Mouse (Mus musculus): ENCODE results near the gene Grid1.

Gene Grid1

DNA sequence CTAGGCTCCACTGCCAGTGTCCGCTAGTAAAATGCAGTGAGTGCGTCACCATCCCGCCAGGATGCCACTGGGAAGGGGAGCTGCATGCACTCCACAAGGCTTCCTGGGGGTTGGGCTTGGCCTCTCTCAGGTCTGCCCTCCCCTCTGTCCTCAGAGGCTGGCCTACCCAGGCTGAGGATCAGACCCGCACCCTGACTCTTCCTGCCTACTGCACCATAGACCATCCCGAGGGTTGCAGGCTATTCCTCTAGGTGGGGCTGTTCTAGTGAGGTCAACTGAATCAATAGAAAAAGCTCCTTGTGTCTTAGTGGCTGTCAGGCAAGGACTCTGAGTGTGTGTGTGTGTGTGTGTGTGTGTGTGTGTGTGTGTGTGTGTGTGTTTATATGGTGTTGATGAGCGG, 19.1 kb downstream of the Grid1 start:
- no peak for DNase-seq

DNA sequence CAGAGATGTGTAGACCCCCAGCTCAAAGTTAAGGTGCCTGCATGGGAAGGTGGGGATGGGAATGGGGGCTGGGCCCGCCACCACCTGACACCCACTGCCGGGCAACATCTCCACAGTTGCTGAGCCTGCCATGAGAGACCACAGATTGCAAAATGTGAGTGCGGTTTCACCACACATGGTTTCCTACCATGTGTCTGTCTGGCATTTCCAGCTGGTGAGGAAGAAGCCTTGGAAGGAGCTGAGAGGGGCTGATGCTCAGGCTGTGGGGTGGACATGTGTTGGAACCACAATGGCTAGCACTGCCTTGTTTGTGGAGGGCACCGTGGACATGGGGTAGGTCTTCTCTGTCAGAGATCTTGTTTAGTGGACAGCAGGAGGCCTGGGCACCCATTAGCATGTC, 20.0 kb downstream of the Grid1 start:
- no peak for DNase-seq

DNA sequence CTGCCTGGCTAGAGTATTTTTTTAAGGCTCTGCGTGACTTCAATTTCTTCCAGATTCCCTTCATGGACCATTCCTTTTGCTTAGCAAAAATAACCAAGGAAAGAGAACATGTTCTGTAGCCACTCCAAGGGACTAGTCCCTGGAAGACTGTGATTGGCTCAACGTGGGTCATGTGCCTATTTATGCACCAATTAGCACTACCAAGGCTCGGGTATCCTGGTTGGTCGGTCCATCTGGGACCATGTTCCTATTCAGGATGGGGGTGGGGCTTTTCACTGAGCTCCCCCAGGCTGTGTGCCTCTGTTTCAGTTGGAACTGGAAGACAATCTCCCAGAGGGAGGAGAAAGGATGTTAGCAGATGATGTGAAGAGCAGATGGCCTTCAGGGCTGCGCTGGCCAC, 23.7 kb downstream of the Grid1 start:
- no peak for DNase-seq

DNA sequence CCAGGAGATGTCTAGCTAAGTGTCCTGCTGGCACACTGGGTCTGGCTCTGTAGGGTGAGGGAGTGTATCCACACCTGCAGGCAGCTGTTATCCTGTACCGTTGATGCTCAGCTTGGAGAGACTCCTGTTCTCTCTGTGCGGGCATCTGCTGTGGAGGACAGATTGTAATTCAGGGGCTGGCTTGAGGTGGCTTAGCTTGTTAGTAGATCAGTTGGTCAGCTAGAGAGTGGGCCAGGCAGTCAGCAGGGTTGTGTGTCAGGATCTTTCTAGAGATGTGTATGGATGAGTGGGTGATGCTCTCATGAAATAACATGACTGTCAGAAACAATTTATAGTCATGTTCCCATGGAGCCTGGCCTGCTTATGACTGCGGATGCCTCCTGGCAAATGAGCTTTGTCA, 24.3 kb downstream of the Grid1 start:
- DNase-seq = no peak

DNA sequence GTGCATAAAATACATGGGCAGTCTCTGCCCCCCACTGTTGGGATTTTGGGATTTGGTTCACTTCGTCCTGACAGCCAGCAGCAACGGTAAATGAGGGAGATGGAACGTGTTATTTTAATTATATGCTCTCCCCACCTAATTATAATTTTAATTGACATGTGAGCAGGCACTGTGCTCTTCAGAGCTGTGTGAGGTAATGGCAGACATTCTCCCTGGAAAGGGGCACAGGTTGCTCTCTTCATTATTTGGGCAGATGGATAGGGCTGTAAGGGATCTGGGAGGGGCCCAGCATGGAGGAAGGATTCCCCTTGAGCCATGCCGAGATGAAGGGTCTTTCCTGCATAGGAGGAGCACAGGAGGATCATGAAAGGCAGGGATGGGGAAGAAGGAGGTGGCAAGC, 26.9 kb downstream of the Grid1 start:
- no peak for DNase-seq

DNA sequence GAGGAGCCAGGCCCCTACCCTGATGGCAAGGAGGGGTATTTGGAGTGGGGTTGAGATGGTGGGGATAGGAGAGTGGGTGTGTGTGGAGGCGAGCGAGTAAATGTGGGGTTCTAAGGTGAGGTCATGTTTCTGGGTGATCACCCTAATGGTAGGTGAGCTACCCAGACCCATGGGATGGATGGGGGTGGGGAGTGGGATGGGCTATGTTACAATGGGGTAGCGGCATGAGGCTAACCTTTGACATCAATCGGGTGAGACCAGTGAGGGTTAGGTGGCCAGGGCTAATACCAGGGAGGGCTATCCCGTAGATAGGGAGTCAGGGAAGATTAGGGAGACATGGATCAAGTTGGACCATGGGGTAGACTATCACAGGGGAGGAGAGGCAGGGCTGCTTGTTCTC, 27.7 kb downstream of the Grid1 start:
- no peak for DNase-seq

DNA sequence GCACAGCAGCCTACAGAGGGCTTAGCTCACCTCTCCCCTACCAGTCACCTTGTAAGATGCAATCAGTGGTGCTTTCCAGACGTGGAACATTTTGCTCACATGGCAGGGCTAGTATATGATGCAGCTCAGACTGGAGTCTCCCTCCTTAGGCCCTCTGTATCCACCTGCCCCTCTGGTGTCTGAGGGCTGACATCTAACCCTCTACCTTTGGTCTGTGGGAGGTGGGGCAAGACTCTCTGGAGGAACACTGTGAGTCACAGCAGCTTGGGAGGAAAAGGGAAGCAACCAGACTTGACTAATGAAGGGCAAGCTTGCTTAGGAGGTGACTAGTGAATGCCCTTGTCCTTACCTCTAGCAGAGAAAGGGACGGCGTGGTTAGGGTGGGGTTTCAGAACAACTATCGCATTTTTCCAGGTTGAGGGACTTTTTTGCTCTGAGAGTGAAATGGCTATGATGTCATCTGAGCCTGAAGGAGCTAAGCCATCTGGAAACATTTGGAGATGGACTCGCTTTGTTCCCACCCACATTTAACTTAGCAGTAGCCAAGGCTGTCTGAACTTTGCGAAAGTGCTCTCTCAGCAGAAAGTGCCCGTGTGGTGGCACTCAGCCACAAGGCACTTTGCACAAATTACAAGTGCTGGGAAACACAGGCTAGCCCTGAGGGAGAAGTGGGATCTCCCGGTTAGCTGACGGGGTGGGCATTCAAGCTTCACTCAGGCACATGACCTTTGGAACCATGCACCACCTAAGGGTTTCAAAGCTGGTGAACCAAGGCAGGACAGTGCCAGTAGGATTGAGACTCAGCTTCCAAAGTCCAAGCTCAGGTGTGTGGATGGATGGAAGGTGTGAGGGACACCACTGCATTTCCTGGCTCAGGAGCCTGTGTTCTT, 41.2 kb downstream of the Grid1 start:
- no peak for DNase-seq

DNA sequence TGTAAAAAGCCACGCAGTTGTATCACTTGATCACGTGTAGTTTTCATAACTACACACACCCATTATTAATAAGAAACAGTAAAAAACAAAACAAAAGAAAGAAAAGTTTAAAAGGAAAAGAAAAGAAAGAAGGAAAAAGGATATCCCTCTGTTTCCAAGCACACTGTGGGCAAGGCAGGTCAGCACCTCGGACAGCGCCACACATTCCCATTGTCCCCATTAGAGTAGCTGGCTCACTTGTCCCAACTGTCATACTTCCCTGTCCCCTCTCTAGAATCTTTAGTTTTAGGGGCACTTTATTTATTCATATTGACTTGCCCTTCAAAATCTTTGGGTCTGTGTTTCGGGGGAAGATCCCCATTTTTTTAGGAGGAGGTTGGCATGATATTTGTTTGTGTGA, 47.4 kb downstream of the Grid1 start:
- DNase-seq = peak in 1 of 2 experiments; percentile 30

DNA sequence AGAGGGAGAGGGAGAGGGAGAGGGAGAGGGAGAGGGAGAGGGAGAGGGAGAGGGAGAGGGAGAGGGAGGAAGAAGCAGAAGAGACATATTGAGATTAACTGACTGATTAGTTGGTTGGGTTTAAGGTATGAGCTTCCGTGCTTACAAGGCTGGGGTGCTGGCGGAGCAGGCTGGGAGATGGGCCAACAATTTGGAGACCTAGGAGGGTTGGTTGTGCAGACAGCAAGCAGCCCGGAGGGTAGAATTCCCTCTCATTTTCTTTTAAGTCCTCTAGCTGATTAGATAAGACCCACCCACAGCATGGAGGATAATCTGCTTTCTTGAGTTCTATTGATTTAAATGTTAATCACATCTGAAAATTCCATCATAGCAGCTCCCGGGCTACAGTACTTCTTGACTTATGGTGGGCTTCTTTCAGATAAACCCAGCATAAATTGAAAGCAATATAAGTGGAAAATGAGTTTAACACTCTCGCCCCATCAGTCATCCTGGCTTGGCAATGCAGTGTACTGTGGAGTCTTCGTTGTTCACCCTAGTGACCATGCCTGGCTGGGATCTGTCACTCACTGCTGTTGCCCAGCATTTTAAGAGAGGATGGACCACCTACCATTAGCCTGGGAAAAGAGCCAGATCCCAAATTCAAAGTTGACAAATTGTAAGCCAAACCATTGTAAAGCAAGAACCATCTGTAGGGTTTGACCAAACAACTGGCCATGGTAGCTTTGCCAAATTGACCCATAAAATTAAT, 48.8 kb downstream of the Grid1 start:
- no peak for DNase-seq

DNA sequence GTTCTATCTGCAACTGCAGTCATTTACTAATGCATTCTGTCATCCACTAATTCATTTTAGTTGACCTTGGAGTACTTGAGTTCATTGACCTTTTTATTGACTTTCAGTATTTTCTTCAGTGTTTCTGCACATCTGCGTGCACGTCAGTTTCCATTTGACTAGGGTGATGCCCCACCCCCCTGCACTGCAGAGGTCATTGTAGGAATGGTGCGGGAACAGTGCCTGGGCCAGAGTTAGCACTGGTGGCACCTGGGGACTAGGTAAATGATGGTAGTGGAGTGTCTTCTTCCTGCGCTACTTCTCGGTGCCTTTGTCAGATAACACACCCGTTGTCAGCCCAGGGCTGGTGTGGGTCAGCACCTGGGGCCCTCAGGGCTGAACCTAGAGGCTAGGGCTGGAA, 60.1 kb downstream of the Grid1 start:
- no peak for DNase-seq

DNA sequence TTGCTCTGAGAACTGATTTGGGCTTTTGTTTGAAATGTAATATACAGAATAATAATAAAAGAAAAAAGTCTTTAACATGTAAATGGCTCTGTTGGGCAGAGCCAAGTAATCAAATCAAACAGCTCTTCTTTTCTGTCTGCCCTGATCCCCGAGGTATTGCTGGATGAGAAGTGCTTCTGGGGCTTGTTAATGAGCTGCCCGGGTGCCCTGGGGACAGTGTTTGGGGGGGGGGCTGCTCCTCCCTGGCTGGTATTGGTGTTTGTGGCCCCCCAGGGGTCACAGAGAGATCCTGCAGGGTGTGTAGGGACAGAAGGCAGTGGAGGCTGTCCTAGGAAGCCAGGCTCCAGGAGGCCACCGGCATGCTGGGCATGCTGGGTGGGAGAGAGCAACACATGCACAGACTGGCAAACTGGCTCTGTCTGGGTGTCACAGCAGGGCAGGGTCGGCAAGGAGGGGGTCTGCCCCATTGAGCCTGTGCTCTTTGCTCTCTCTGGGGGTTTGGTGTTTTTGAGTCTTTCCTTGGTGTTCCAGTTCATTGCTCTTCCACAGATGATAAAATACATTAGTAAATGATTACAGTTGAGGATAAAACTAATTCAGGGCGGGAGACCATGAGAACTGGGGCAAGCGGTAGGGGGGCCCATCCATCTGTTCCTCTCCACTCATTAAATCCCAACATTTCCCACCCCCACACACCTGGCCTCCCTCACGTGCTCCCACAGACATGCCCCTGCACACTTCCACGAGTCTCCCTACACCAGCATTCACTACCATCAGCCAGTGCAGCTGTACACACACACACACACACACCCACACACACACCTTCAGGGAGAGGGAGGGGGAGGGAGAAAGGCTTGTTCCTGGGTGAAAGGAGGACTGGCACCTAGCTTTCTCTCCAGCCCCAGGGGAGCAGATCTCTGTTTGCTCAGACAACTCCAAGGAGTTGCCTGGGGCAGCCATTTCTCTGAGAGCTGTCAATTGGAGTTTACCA, 60.8 kb downstream of the Grid1 start:
- no peak for DNase-seq

DNA sequence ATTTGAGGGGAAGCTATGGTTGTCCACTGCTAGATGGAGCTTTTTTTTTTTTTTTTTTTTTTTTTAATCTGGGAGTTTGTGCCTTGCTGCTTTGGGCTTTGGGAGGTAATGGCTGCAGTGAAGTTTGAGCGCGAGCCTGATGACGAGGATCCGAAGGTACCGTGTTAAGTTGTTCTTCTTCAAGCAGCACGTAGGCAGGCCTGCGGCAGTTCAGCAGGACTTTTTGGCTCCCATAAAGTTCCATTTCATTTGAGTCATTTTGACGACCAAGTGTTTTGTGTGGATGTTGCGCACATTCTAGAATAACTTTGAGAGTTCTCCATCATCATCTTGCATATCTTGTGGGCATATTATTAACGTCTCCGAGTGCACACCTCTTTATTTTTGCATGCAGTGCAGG, 64.3 kb downstream of the Grid1 start:
- DNase-seq = no peak

DNA sequence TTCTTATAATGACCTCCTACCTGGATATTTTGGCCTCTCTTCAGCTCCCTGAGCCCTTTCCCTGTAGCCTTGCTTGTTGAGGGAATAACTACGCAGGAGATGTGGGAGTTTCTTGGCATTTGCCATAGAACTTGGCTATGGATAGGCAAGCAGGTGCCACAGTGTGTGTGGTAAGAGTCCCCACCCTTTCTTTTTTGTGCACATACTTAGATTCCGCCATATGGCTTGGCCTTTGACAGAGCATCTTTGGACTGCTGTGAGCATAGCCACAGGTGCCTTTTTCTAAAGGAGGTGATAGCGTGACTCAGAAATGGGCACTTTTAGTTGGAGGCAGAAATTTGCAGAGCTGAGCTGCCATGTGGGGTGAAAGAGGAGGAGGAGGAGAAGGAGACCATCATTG, 64.7 kb downstream of the Grid1 start:
- no peak for DNase-seq

DNA sequence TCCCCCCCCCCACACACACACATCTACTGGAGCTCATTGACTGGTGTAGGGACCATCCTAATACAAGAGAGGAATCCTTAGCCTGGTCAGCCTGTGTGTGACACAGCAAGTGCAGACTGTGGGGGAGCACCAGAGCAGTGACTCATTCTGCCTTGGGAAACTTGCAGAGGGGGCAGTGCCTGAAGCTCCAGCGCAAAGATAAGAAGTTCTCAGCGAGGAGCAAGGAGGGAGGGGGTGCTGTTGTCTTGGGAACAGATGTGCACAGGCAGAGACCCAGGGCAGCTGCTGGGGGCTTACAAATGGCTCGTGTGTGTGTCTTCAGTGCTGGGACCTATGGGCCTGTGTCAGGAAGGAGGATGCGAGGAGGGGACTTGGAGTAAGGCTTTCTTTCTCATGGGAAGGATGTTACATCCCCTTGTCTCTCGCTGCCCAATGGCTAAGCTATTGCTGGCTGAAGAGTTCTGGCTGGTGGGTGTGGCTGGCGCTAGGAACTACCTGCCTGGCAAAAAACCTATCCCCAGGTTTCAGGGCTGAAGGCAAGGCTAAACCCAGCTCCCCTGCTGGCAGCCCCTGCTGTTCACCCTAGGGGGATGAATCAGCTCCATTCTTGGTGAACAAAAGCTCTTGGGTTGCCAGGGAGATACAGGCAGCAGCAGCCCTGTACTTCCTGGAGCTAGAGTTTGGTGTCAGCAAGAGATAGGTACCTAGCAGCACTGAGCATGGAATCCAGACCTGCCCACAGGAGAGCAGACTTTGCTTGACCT, 72.0 kb downstream of the Grid1 start:
- no peak for DNase-seq

DNA sequence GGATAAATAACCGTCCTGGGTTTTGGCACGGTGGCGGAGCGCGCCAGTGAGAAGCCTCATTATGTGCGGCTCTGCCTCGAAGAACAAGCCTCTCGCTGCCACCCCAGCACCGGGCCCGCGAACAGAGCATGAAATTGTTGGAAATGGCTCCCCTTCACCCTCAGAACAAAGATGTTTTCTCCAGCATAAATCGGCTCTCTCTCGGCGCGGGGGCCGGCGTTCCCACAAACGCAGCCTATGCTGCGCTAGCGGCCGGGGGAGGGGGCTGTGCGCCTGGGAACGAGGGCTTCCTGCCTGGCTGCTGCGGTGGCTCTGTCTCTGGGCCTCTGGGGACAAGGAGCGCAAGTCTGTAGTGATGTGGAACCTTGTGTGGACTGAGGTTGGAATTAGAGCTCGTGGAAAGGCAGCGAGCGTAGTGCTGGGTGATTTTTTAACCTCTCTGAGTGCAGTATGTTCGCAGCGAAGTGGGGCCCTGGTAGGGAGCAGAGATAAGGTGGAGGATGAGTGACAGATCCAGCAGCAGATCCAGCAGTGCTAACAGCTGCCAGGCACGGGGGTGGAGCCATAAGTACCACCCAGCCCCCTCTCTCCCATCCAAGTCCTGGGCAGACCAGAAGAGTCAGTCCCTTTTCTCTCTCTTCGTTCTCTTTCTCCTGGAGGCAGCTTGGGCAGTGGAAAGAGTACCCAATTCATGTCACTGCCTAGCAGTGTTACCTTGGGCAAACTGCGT, 76.5 kb downstream of the Grid1 start:
- DNase-seq = no peak

DNA sequence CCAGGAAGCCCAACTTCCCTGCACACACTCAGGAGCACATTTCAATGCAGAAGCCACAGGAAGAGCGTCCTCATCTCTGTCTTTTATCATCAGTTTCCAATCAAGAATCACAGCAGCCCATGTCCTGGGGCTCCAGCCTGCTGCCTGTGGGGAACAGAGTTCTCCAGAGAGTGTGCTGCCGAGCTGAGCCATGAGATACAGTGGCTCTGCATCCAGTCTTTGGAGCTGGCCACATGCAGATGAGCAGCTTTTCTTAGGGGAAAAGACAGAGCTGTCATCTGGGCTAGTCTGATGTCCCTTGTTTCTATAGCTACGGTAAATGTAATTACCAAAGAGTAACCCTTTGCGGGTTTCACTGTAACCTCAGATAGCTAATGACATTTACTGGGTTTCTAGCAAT, 83.9 kb downstream of the Grid1 start:
- DNase-seq = no peak

DNA sequence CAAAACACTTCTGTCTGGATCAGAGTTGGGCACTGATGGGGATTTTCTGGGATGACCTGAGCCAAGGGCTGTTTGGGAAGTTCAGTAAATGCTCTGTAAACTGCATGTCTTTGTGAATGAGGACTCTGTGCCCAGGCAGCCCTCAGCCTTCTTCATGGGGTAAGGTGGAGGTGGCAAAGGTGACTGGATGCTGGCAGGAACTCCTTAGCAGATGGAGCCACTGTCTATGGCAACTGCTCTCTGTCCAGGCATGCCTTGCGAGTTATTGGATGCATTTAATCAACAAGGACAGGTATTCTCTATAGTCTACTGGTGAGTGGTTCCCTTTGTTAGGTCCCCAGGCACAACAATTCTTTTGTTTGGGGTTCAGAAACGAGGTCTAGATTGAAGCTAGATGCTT, 85.8 kb downstream of the Grid1 start:
- DNase-seq = no peak

DNA sequence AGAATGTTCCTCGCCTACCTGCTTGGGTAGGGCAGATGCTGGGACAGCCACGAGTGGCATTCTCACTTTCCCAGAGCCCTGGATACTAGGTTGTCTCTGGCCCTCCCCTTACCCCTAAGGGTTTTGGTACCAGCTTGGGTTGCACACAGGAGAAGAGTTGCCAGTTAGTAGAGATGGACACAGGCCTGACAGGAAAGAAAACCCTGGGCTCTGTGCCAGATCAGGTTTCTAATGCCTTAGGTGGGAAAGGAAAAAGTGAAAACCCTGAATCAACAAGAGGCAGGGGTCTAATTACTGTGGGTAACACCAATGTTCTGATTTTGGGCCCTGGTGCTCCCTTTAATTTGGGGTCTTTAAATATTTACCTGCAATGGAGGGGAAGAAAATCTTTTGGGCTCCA, 88.5 kb downstream of the Grid1 start:
- DNase-seq = no peak

DNA sequence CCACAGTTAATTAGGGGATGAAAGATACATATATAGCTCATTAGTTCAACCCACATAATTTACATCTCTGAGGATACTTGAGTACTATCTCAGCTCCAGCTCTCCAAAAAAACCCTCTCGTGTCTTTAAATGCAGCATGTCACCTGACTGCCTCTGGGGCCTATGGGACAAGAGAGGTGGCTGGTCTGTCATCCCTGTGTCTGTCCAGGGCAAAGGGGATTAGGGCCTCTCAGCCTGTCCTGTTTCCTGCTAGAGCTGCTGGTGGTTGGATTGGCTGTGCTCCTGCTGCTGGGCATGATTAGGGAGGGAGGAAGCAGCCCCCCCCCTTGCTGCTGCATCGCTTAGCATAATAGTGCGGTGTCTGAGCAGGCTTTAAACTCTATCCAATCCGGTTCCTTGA, 88.9 kb downstream of the Grid1 start:
- no peak for DNase-seq

DNA sequence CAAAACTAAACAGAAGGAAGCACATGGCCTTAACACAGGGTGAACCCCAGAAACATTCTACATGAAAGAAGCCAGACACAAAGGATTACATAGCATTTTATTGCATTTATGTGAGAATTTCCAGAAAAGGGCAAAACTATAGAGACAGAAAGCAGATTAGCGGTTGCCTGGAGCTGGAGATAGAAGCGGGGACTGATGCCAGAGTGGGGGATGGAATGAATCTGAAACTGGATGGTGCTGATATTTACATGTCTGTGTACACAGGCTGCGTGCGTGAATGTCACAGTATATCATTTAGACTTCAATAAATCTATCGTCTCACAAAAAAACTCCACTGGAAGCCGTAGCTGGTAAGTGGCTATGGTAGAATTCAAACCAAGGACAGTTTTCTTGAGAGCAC, 96.4 kb downstream of the Grid1 start:
- no peak for DNase-seq

DNA sequence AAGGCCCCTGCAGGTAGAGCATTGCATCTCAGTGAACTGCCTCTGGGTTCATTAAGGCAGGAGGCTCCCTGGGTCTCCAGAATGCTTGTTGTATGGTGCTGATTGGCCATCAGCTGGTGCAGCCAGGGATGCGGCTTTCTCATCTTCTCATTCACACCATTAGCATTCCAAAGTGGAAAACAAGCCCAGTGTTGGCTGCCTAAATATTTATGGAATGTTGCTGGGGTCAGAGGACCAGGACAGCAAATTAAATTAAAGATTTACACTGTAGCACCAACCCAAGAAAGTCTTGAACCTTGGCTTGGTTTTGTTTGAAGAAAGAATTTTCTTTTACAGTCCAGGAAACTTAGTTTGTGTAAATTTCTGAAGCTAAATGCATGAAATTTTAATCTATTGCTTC, 97.2 kb downstream of the Grid1 start:
- DNase-seq = no peak

DNA sequence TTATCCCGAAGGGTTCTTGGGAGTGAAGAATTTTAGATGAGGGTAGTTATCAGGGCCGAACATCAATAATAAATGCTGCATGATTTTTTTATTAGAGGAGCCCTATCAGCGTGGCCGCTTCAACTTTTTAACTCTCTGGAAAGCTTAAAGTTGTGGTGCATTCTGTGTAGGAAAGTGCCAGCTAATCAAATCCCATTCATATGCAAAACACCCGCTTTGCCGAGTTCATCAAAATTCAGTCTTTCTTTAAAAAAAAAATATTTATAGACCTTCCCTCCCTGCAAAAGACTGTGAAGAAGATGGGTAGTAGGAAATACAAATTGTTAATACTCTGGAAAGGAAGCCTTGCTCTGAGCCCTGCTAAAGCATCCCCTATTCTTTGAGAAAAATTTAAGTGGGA, 99.3 kb downstream of the Grid1 start:
- no peak for DNase-seq
